Mouse (Mus musculus) heart, postnatal 0 days (tissue): ENCODE measurements around the gene Xrcc4. TPM values are rescaled to one million over a fixed set of nuclear protein-coding genes. Genes with fewer than 3 reads are reported as not detected.

Experiments used
- ATAC-seq: fragments of 200-750 bp; cut with Nextera tagmentation; 2 replicates; pipeline ENCODE4 v1.8.0; 2017; ENCODE audit warnings: low read depth, moderate number of reproducible peaks, moderate library complexity; ENCODE audit not compliant: insufficient read depth
- DNase-seq: peaks from one replicate; pipeline ENCODE4 v3.0.0-alpha.2; 2016; ENCODE audit warnings: low spot score
- H3K27ac ChIP-seq: fragments of 300-500 bp; sonication (generic); 2 replicates; pipeline ENCODE4 v1.5.1; 2014; ENCODE audit warnings: low read depth, mild to moderate bottlenecking
- H3K27me3 ChIP-seq: fragments of 300-500 bp; sonication (generic); 2 replicates; pipeline ENCODE4 v1.6.1; 2014; ENCODE audit warnings: low read length, mixed read lengths; ENCODE audit not compliant: control insufficient read depth, insufficient read depth
- H3K36me3 ChIP-seq: fragments of 300-500 bp; sonication (generic); replicated peaks from 2 replicates; pipeline ENCODE4 v1.6.1; 2014; ENCODE audit warnings: low read length, mixed read lengths; ENCODE audit not compliant: control insufficient read depth, insufficient read depth
- H3K4me1 ChIP-seq: fragments of 300-500 bp; sonication (generic); 2 replicates; pipeline ENCODE4 v1.6.1; 2014; ENCODE audit warnings: antibody characterized with exemption; ENCODE audit not compliant: control insufficient read depth, insufficient read depth
- H3K4me2 ChIP-seq: fragments of 300-500 bp; sonication (generic); 2 replicates; pipeline ENCODE4 v1.6.1; 2014; ENCODE audit warnings: low read depth, mild to moderate bottlenecking, low read length, moderate library complexity
- H3K4me3 ChIP-seq: fragments of 300-500 bp; sonication (generic); 2 replicates; pipeline ENCODE4 v1.5.1; 2014; ENCODE audit warnings: low read depth, low read length
- H3K9ac ChIP-seq: fragments of 300-500 bp; sonication (generic); replicated peaks from 2 replicates; pipeline ENCODE4 v1.6.1; 2014; ENCODE audit warnings: low read depth, low read length, mixed read lengths
- H3K9me3 ChIP-seq: fragments of 300-500 bp; sonication (generic); replicated peaks from 2 replicates; pipeline ENCODE4 v1.6.1; 2016; ENCODE audit warnings: low read length; ENCODE audit not compliant: control insufficient read depth
- CTCF ChIP-seq: IDR thresholded peaks from 2 replicates; pipeline ENCODE4 v1.5.1; 2016; ENCODE audit warnings: antibody characterized with exemption, control low read depth, low read depth
- EP300 ChIP-seq: IDR thresholded peaks from 2 replicates; pipeline ENCODE4 v1.6.1; 2016; ENCODE audit warnings: antibody characterized with exemption, low read depth
- WGBS: fragments of 180-500 bp; shearing (Covaris S2); extraction: QIAGEN DNeasy Blood & Tissue Kit; methylation state at CpG from one replicate; pipeline ENCODE4 v1.1.7; 2014; 5-methylcytosine and 5-hydroxymethylcytosine counted together
- polyA plus RNA-seq: library from polyadenylated mRNA; unstranded; fragments of >200 nt; fragmentation: Nextera tagmentation; extraction: Ambion mirVana; gene quantifications from 2 replicates; pipeline ENCODE4 v1.2.1, GENCODE M21; 2015
- total RNA-seq: library from RNA; depleted of rRNA; stranded (reverse); fragments of >200 nt; gene quantifications from 2 replicates; pipeline ENCODE4 v1.2.3, GENCODE M21; 2014; ENCODE audit warnings: low replicate concordance; rRNA removed

Gene Xrcc4
- total and polyA plus RNA-seq, 2 experiments from 2014 or later, result 10.7 to 18.4 TPM

DNA sequence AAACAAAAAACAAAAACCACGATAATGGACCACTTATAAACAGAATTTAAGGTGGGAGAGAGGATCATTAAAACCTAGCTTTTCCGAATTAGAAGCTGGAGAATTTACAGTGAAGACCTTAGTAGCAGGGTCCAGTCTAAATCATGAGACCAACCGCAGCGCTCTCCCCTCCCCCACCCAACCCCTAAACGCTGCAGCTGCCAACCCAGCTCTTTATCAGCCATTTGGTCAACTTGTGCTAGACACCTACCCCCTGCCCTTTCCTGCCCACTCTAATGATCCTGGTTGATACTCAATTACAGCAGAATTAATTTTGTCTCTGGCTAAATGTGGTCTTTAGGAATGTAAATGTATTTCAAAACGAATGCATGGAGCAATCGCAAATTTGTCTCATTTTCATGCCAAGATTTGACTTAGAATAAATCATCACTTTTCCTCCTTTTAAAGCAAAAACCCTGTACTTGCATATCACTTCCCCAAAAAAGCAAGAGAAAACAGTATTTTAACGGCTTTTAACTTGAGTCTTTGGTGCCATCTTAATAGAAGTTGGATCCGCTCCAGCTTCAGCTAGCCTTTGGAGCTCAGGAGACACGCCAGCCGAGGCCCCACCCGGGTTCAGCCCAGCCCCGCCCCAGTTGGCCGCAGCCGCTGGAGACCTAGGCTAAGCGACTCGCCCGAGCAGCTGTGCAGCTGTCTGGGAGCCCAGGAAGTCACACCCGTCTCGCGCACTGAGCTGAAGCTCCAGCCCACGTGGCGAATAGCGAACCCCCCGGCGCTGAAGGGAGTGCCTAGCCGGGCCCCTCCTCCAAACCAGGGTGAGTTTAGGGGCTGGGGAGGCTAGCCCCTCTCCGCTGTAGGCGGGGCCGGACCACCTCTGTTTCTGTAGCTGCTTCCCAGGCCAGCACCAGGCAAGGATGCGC, 350.4 kb downstream of the Xrcc4 start:
- DNase-seq (peak; percentile 90), ATAC-seq (peak; percentile 83)
- Histone ChIP-seq H3K4me3 (peak overlapping the region; percentile 66), H3K27me3 (no peaks in the 10 kb centered on the region), H3K4me2 (peak overlapping the region; percentile 88), H3K4me1 (peaks cover 6% of the 10 kb centered on the region; the same call in 1 of the 2 replicates), H3K27ac (peak overlapping the region; percentile 87), H3K9ac (peak overlapping the region; percentile 49), H3K9me3 (no peaks in the 10 kb centered on the region), H3K36me3 (no peaks in the 10 kb centered on the region)
- TF ChIP-seq CTCF, result no peak
- no peak for TF ChIP-seq EP300
- WGBS, result 2% methylated on average over 31 of the region's 31 CpGs

DNA sequence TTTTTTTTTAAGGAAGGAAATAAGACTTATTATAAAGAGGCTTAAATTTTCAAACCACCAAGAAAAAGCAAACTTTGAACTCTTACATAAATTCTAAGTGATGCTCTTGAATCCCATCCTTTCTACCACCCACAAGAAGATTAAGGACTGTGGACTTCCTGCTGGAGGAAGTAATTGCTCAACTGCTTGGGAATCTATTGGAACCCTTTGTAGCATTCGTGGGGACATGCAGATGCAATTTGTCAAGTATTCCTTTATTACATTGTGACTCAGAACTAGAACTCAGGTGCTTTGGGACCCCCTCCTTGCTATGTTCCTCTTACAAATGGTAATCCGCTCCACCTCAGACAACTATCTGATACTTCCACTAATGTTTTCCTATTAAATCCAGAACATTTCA, 351.1 kb downstream of the Xrcc4 start:
- Histone ChIP-seq H3K4me1 (peaks cover 6% of the 10 kb centered on the region; the same call in 1 of the 2 replicates), H3K27me3 (no peaks in the 10 kb centered on the region), H3K9me3 (no peaks in the 10 kb centered on the region), H3K27ac (peak overlapping the region; percentile 87), H3K4me2 (peak overlapping the region; percentile 88), H3K9ac (peak overlapping the region; percentile 49; the same call in 1 of the 2 replicates), H3K36me3 (no peaks in the 10 kb centered on the region), H3K4me3 (peak overlapping the region; percentile 66; the same call in 1 of the 2 replicates)
- WGBS, result 50% methylated on average over 2 of the region's 2 CpGs
- TF ChIP-seq CTCF (no peak), EP300 (no peak)
- DNase-seq (no peak), ATAC-seq (no peak)

GRCm38 (mm10) chr13:89735111-89735510, 354.3 kb downstream of the Xrcc4 start:
- no peak overlapping the region for H3K9ac ChIP-seq
- DNase-seq (no peak), ATAC-seq (no peak)
- H3K9me3 ChIP-seq, result no peaks in the 10 kb centered on the region
- no peaks in the 10 kb centered on the region for H3K36me3 ChIP-seq
- TF ChIP-seq CTCF, result no peak
- no peak for TF ChIP-seq EP300
- peak overlapping the region; percentile 16 for H3K27ac ChIP-seq
- no peaks in the 10 kb centered on the region; the same call in 1 of the 2 replicates for H3K4me1 ChIP-seq
- no peak overlapping the region for H3K4me2 ChIP-seq
- no peak overlapping the region for H3K4me3 ChIP-seq
- 15% methylated on average over 5 of the region's 5 CpGs for whole genome bisulfite sequencing
- H3K27me3 ChIP-seq, result no peaks in the 10 kb centered on the region

- H3K36me3 ChIP-seq, result peaks cover 8% of the 10 kb centered on the region
- H3K9me3 ChIP-seq, result no peaks in the 10 kb centered on the region
- H3K4me2 ChIP-seq, result no peak overlapping the region
- DNase-seq (no peak), ATAC-seq (no peak)
- H3K27ac ChIP-seq, result no peak overlapping the region
- H3K27me3 ChIP-seq, result no peaks in the 10 kb centered on the region
- peaks cover 4% of the 10 kb centered on the region; the same call in 1 of the 2 replicates for H3K4me1 ChIP-seq
- no peak overlapping the region for H3K9ac ChIP-seq
- WGBS, result 85% methylated on average over 2 of the region's 2 CpGs
- no peak overlapping the region for H3K4me3 ChIP-seq
- TF ChIP-seq EP300 (no peak), CTCF (no peak)
These were observed 362.9 kb downstream of the Xrcc4 start for GRCm38 (mm10) chr13:89726492-89726891.

Other genes with a start within 250 kb of the Xrcc4 start
- 8.2 and 9.4 TPM in 2 replicates for gene Tmem167, start 485 bp downstream of the Xrcc4 start, total RNA-seq
- gene Tmem167, start 485 bp downstream of the Xrcc4 start, polyA plus RNA-seq, result 24.6 and 24.9 TPM in 2 replicates